Mouse (Mus musculus) neural tube, embryonic 14.5 days (tissue): ENCODE data around the gene Mif4gd. TPM values are rescaled to one million over a fixed set of nuclear protein-coding genes. Genes with fewer than 3 reads are reported as not detected.
"Not testable (repeated sequence)": the region's sequence is repeated elsewhere in the genome, so short reads cannot be mapped to it uniquely, and the experiment has no call there.

Source experiments
- ATAC-seq: fragments of 200-750 bp; cut with Nextera tagmentation; 2 replicates; pipeline ENCODE4 v1.8.0; 2017; ENCODE audit warnings: low read depth, mild to moderate bottlenecking, moderate TSS enrichment, moderate library complexity
- H3K27ac ChIP-seq: fragments of 300-500 bp; sonication (generic); 2 replicates; pipeline ENCODE4 v1.5.1; 2014; ENCODE audit warnings: low read depth, mild to moderate bottlenecking, control low read depth, low read length, moderate library complexity, mixed read lengths
- H3K27me3 ChIP-seq: fragments of 300-500 bp; sonication (generic); 2 replicates; pipeline ENCODE4 v1.6.1; 2014; ENCODE audit warnings: low read length; ENCODE audit not compliant: control insufficient read depth, insufficient read depth
- H3K36me3 ChIP-seq: fragments of 300-500 bp; sonication (generic); 2 replicates; pipeline ENCODE4 v1.6.1; 2014; ENCODE audit warnings: low read length, mixed read lengths; ENCODE audit not compliant: control insufficient read depth, insufficient read depth
- H3K4me1 ChIP-seq: fragments of 300-500 bp; sonication (generic); 2 replicates; pipeline ENCODE4 v1.6.1; 2014; ENCODE audit warnings: low read length; ENCODE audit not compliant: control insufficient read depth, insufficient read depth
- H3K4me2 ChIP-seq: fragments of 300-500 bp; sonication (generic); 2 replicates; pipeline ENCODE4 v1.6.1; 2014; ENCODE audit warnings: mild to moderate bottlenecking, low read depth, low read length, control low read depth
- H3K4me3 ChIP-seq: fragments of 300-500 bp; sonication (generic); 2 replicates; pipeline ENCODE4 v1.5.1; 2014; ENCODE audit warnings: low read depth, low read length, control low read depth, mixed read lengths
- H3K9ac ChIP-seq: fragments of 300-500 bp; sonication (generic); replicated peaks from 2 replicates; pipeline ENCODE4 v1.6.1; 2014; ENCODE audit warnings: low read depth, mild to moderate bottlenecking, control low read depth, low read length, mixed read lengths
- H3K9me3 ChIP-seq: fragments of 300-500 bp; sonication (generic); 2 replicates; pipeline ENCODE4 v1.6.1; 2016; ENCODE audit warnings: low read length; ENCODE audit not compliant: control insufficient read depth
- WGBS: fragments of 180-500 bp; shearing (Covaris S2); extraction: QIAGEN DNeasy Blood & Tissue Kit; methylation state at CpG from one replicate; pipeline ENCODE4 v1.1.7; 2014; 5-methylcytosine and 5-hydroxymethylcytosine counted together
- polyA plus RNA-seq: library from polyadenylated mRNA; unstranded; fragments of >200 nt; fragmentation: Nextera tagmentation; extraction: Ambion mirVana; gene quantifications from 2 replicates; pipeline ENCODE4 v1.2.1, GENCODE M21; 2014

The Mif4gd gene
- polyA plus RNA-seq, 1 experiment from 2014 or later, result 12.3 TPM

- not testable (repeated sequence) for ATAC-seq, H3K4me2 ChIP-seq, H3K27me3 ChIP-seq, H3K4me3 ChIP-seq, H3K27ac ChIP-seq, H3K4me1 ChIP-seq, H3K9me3 ChIP-seq, H3K9ac ChIP-seq
- H3K36me3 ChIP-seq, result peaks cover 21% of the 10 kb centered on the region
- 92% methylated on average over 14 of the region's 14 CpGs for WGBS
Measured at GRCm38 (mm10) chr11:115645498-115645897, 32.7 kb upstream of the Mif4gd start.

GRCm38 (mm10) chr11:115644308-115644707, 31.5 kb upstream of the Mif4gd start:
- ATAC-seq, result no peak
- H3K9me3 ChIP-seq, result no peaks in the 10 kb centered on the region
- no peak overlapping the region for H3K4me3 ChIP-seq
- H3K27ac ChIP-seq, result no peak overlapping the region
- H3K4me2 ChIP-seq, result no peak overlapping the region
- H3K9ac ChIP-seq, result no peak overlapping the region
- no peaks in the 10 kb centered on the region for H3K27me3 ChIP-seq
- peaks cover 17% of the 10 kb centered on the region for H3K36me3 ChIP-seq
- H3K4me1 ChIP-seq, result no peaks in the 10 kb centered on the region
- 93% methylated on average over 13 of the region's 13 CpGs for WGBS

- H3K27ac ChIP-seq, result no peak overlapping the region
- no peak for ATAC-seq
- H3K4me2 ChIP-seq, result no peak overlapping the region
- H3K4me3 ChIP-seq, result no peak overlapping the region
- H3K4me1 ChIP-seq, result no peaks in the 10 kb centered on the region
- no peak overlapping the region for H3K9ac ChIP-seq
- no peaks in the 10 kb centered on the region for H3K9me3 ChIP-seq
- 75% methylated on average over 10 of the region's 10 CpGs for WGBS
- H3K27me3 ChIP-seq, result no peaks in the 10 kb centered on the region
- H3K36me3 ChIP-seq, result peaks cover 14% of the 10 kb centered on the region
Measured at GRCm38 (mm10) chr11:115643265-115643664, 30.5 kb upstream of the Mif4gd start.

GRCm38 (mm10) chr11:115642705-115643104, 29.9 kb upstream of the Mif4gd start:
- H3K9ac ChIP-seq, result no peak overlapping the region
- H3K36me3 ChIP-seq, result peaks cover 9% of the 10 kb centered on the region
- H3K9me3 ChIP-seq, result no peaks in the 10 kb centered on the region
- no peaks in the 10 kb centered on the region for H3K27me3 ChIP-seq
- H3K4me1 ChIP-seq, result no peaks in the 10 kb centered on the region
- H3K4me2 ChIP-seq, result no peak overlapping the region
- H3K27ac ChIP-seq, result no peak overlapping the region
- no peak overlapping the region for H3K4me3 ChIP-seq
- 98% methylated on average over 2 of the region's 2 CpGs for WGBS
- no peak for ATAC-seq

- Histone ChIP-seq H3K9ac (no peak overlapping the region), H3K4me2 (no peak overlapping the region), H3K27ac (no peak overlapping the region), H3K36me3 (peaks cover 9% of the 10 kb centered on the region), H3K27me3 (no peaks in the 10 kb centered on the region), H3K4me3 (no peak overlapping the region), H3K9me3 (no peaks in the 10 kb centered on the region), H3K4me1 (no peaks in the 10 kb centered on the region)
- no peak for ATAC-seq
- 90% methylated on average over 4 of the region's 4 CpGs for WGBS
Measured at GRCm38 (mm10) chr11:115641664-115642036, 28.9 kb upstream of the Mif4gd start.

GRCm38 (mm10) chr11:115640978-115641663, 28.4 kb upstream of the Mif4gd start:
- H3K4me1 ChIP-seq, result no peaks in the 10 kb centered on the region
- no peak overlapping the region for H3K4me3 ChIP-seq
- H3K36me3 ChIP-seq, result peaks cover 9% of the 10 kb centered on the region
- H3K9ac ChIP-seq, result no peak overlapping the region
- H3K27me3 ChIP-seq, result no peaks in the 10 kb centered on the region
- no peak overlapping the region for H3K4me2 ChIP-seq
- no peak for ATAC-seq
- WGBS, result 58% methylated on average over 14 of the region's 14 CpGs
- no peak overlapping the region for H3K27ac ChIP-seq
- no peaks in the 10 kb centered on the region for H3K9me3 ChIP-seq

- Histone ChIP-seq H3K4me2 (no peak overlapping the region), H3K4me1 (no peaks in the 10 kb centered on the region), H3K4me3 (no peak overlapping the region), H3K27ac (no peak overlapping the region), H3K9me3 (no peaks in the 10 kb centered on the region), H3K36me3 (peaks cover 7% of the 10 kb centered on the region), H3K27me3 (no peaks in the 10 kb centered on the region), H3K9ac (no peak overlapping the region)
- no peak for ATAC-seq
- 85% methylated on average over 3 of the region's 4 CpGs for WGBS
Measured at GRCm38 (mm10) chr11:115640311-115640828, 27.6 kb upstream of the Mif4gd start.

GRCm38 (mm10) chr11:115639540-115639939, 26.8 kb upstream of the Mif4gd start:
- no peak overlapping the region for H3K27ac ChIP-seq
- 87% methylated on average over 4 of the region's 4 CpGs for WGBS
- no peak overlapping the region for H3K4me3 ChIP-seq
- no peak overlapping the region for H3K4me2 ChIP-seq
- no peaks in the 10 kb centered on the region for H3K4me1 ChIP-seq
- H3K27me3 ChIP-seq, result no peaks in the 10 kb centered on the region
- H3K9ac ChIP-seq, result no peak overlapping the region
- no peak for ATAC-seq
- no peaks in the 10 kb centered on the region for H3K9me3 ChIP-seq
- peaks cover 4% of the 10 kb centered on the region; the same call in 1 of the 2 replicates for H3K36me3 ChIP-seq

- ATAC-seq, result no peak
- 87% methylated on average over 5 of the region's 5 CpGs for WGBS
- Histone ChIP-seq H3K4me3 (no peak overlapping the region), H3K27ac (no peak overlapping the region), H3K27me3 (no peaks in the 10 kb centered on the region), H3K36me3 (peaks cover 4% of the 10 kb centered on the region; the same call in 1 of the 2 replicates), H3K9ac (no peak overlapping the region), H3K9me3 (no peaks in the 10 kb centered on the region), H3K4me2 (no peak overlapping the region), H3K4me1 (no peaks in the 10 kb centered on the region)
Measured at GRCm38 (mm10) chr11:115638498-115639409, 26.0 kb upstream of the Mif4gd start.
